Mouse (Mus musculus): ENCODE measurements at regions not wholly inside any gene's neighbourhood (a gene's known extent, or its start where the extent isn't known, plus 50 kb on each side); places are given as distances from the start of the nearest gene placed in this dataset.
A peak's percentile ranks its signal among the peaks of the same experiment; 100 is the strongest.

DNA sequence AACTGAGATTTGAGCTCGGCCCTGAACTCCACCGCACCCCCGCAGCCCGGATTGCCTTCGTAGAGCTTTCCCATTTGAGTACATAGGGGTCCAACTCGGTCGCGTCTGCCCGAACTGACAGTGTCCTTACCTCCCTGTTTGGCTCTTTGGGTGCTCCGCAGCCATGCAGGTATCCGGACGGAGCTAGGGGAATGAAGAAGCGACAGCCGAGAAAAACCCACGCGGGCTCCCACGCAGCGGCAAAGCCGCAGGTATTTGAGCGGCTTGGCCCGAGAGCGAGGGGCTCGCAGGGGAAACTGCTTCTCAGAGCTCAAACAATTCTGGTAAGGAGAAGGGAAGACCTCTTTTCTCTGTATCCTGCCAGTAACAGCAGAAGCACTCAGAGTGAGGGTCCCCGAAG is 82.5 kb downstream of the Kcnrg start:
- WGBS, result 4% methylated on average over 24 of the region's 24 CpGs
- Histone ChIP-seq H3K27ac (ENCODE audit: low read depth, low read length) (no peak overlapping the region), H3K4me1 (ENCODE audit: control insufficient read depth, insufficient read depth, low read length) (peaks cover 11% of the 10 kb centered on the region; the same call in 1 of the 2 replicates), H3K4me3 (ENCODE audit: low read depth, low read length) (peak overlapping the region; percentile 3; the same call in 1 of the 2 replicates), H3K4me2 (ENCODE audit: low read depth) (peak overlapping the region; percentile 27), H3K9me3 (ENCODE audit: control insufficient read depth, low read length) (no peaks in the 10 kb centered on the region), H3K36me3 (ENCODE audit: control insufficient read depth, insufficient read depth, low read length) (no peaks in the 10 kb centered on the region), H3K27me3 (ENCODE audit: control insufficient read depth, insufficient read depth, low read length) (peaks cover 53% of the 10 kb centered on the region), H3K9ac (ENCODE audit: low read length) (no peak overlapping the region)
- ATAC-seq (ENCODE audit: insufficient read depth, low FRiP score, low TSS enrichment) (no peak), DNase-seq (ENCODE audit: low spot score) (peak; percentile 21)

DNA sequence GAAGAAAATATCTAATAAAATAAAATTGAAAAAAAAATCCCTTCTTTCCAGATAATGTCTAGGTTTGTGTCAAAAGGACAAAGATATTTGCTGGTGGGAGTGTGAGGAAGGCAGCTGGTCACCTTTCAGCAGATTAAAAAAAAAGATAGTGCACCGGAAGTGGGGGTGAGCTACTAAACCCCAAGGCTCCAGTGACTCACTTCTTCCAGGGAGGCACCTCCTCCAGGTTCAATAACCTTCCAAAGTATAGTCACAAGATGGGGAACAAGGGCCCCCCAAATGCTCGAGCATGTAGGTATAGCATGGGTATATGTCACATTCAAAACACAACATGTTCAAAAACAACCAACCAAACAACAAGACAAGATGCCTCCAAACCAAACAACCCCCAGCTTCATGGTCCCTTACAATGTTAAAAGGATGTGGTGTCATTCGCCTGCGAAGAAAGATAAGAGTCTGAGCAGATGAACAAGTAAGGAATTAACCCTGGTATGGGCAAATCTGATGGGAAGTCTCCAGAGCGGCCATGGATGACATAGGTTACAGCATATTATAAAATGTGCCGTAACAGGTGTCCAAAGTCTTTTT is 84.6 kb downstream of the Kcnrg start:
- Histone ChIP-seq H3K4me2 (ENCODE audit: low read depth) (no peak overlapping the region), H3K9ac (ENCODE audit: low read length) (no peak overlapping the region), H3K27me3 (ENCODE audit: control insufficient read depth, insufficient read depth, low read length) (peaks cover 37% of the 10 kb centered on the region), H3K4me1 (ENCODE audit: control insufficient read depth, insufficient read depth, low read length) (peaks cover 8% of the 10 kb centered on the region; the same call in 1 of the 2 replicates), H3K27ac (ENCODE audit: low read depth, low read length) (no peak overlapping the region), H3K4me3 (ENCODE audit: low read depth, low read length) (no peak overlapping the region), H3K9me3 (ENCODE audit: control insufficient read depth, low read length) (no peaks in the 10 kb centered on the region), H3K36me3 (ENCODE audit: control insufficient read depth, insufficient read depth, low read length) (no peaks in the 10 kb centered on the region)
- ATAC-seq (ENCODE audit: insufficient read depth, low FRiP score, low TSS enrichment) (no peak), DNase-seq (ENCODE audit: low spot score) (no peak)
- WGBS, result 88% methylated on average over 6 of the region's 6 CpGs

DNA sequence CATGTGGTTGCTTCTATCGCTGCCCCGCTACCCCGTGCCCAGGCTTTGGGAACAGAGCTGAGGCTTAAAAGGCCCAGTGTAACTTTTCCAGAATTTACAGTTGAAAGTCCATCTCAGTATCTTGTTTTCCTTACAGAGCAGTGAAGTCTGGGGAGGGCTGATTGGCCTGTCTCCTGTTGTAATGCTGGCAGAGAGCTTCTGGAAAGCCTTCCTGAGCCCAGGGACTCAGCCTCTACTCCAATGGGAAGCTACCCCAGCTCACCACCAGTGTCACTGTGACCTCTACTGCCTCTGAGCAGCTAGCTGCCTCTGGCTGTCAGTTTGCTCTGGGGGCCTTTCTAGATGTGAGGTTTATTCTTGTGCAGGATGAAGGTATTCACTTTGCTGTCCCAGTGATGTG is 87.5 kb downstream of the Kcnrg start:
- Histone ChIP-seq H3K4me3 (ENCODE audit: low read depth, low read length) (no peak overlapping the region), H3K9ac (ENCODE audit: low read length) (no peak overlapping the region), H3K36me3 (ENCODE audit: control insufficient read depth, insufficient read depth, low read length) (no peaks in the 10 kb centered on the region), H3K9me3 (ENCODE audit: control insufficient read depth, low read length) (no peaks in the 10 kb centered on the region), H3K4me1 (ENCODE audit: control insufficient read depth, insufficient read depth, low read length) (0 out of 2 replicates have a peak, but pooled peaks cover 2% of the 10 kb centered on the region), H3K4me2 (ENCODE audit: low read depth) (no peak overlapping the region), H3K27ac (ENCODE audit: low read depth, low read length) (no peak overlapping the region), H3K27me3 (ENCODE audit: control insufficient read depth, insufficient read depth, low read length) (peaks cover 14% of the 10 kb centered on the region)
- WGBS, result 90% methylated on average over 3 of the region's 3 CpGs
- DNase-seq (ENCODE audit: low spot score) (no peak), ATAC-seq (ENCODE audit: insufficient read depth, low FRiP score, low TSS enrichment) (no peak)

DNA sequence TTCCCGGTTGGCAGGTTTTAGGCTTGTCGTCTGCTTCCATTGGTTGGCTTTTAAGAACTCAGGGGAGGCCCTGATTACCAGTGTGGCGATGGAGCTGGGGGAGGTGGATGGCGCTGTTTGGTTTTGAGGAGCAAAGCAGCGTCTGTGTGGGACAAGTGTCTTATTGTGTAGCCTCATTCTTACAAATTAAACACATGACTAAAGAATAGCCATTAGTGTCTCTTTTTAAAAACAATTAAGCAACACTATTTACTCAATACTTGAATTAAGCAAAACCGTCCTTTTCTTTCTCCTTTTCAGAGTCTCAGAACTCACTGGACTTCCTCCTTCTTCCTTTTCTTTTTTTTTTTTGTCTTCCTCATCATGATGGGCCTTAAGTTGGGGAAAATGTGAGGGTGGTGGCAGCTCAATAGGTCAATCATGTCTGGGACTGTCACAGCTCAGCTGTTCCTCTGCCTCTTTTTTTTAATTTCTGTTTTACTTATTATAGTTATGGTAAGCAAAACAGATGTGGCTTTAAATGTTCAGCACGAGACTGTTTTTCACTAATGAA is 89.1 kb downstream of the Kcnrg start:
- Histone ChIP-seq H3K9ac (ENCODE audit: low read length) (no peak overlapping the region), H3K27ac (ENCODE audit: low read depth, low read length) (no peak overlapping the region), H3K27me3 (ENCODE audit: control insufficient read depth, insufficient read depth, low read length) (no peaks in the 10 kb centered on the region), H3K4me1 (ENCODE audit: control insufficient read depth, insufficient read depth, low read length) (0 out of 2 replicates have a peak, but pooled peaks cover 2% of the 10 kb centered on the region), H3K36me3 (ENCODE audit: control insufficient read depth, insufficient read depth, low read length) (no peaks in the 10 kb centered on the region), H3K4me3 (ENCODE audit: low read depth, low read length) (no peak overlapping the region), H3K9me3 (ENCODE audit: control insufficient read depth, low read length) (no peaks in the 10 kb centered on the region), H3K4me2 (ENCODE audit: low read depth) (no peak overlapping the region)
- 47% methylated on average over 7 of the region's 7 CpGs for WGBS
- no peak for ATAC-seq (ENCODE audit: insufficient read depth, low FRiP score, low TSS enrichment)
- DNase-seq (ENCODE audit: low spot score), result no peak

DNA sequence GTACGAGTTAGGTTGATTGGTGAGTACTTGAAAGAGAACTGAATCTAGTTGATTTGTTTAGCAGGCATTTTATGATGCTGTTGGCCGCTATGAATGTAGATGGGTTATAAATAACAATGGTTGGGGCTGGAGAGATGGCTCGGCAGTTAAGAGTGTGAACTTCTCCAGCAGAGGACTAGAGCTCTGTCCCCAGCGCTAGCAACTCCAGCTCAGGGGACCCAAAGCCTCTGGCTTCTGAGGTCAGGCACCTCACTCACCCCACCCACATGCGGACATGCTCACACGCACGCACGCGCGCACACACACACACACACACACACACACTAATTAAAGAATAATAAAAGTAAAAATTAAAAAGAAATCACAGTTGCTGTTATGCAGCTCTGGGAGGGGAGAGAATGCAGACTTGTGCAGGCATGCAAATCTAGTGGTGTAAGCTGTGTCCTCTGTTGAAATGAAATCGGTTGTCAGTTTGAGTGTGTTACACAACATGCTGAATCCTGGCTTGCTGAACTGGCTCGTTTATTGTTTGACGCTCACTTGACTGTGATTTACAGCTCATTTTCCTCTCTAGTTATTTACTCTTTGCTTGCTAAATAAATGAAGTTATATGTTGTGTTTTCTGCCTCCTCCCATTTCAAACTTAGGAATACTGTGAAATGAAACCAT is 89.8 kb downstream of the Kcnrg start:
- DNase-seq (ENCODE audit: low spot score), result no peak
- no peak overlapping the region for H3K27ac ChIP-seq (ENCODE audit: low read depth, low read length)
- no peaks in the 10 kb centered on the region for H3K36me3 ChIP-seq (ENCODE audit: control insufficient read depth, insufficient read depth, low read length)
- no peaks in the 10 kb centered on the region for H3K27me3 ChIP-seq (ENCODE audit: control insufficient read depth, insufficient read depth, low read length)
- ATAC-seq (ENCODE audit: insufficient read depth, low FRiP score, low TSS enrichment), result no peak
- WGBS, result 57% methylated on average over 13 of the region's 13 CpGs
- H3K4me1 ChIP-seq (ENCODE audit: control insufficient read depth, insufficient read depth, low read length), result 0 out of 2 replicates have a peak, but pooled peaks cover 2% of the 10 kb centered on the region
- no peak overlapping the region for H3K4me2 ChIP-seq (ENCODE audit: low read depth)
- no peaks in the 10 kb centered on the region for H3K9me3 ChIP-seq (ENCODE audit: control insufficient read depth, low read length)
- H3K4me3 ChIP-seq (ENCODE audit: low read depth, low read length), result no peak overlapping the region
- H3K9ac ChIP-seq (ENCODE audit: low read length), result no peak overlapping the region

DNA sequence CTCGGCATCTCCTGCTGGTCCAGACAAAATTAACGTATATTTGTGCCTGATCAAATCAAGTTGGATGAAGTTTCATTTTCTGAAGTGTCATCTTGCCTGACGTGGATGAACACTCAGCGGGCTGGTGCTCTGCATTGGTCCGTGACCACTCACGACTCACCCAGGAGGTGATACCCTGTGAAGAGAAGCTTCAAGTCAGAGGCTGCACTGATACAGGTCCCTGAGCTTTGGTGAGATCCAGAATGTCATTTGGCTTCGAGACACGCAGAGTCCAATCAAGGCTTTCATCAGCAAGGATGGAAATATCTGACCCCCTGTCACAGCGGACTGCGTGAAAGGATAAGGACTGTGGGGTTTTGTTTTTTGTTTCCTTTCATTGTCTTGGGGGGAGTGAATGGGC is 90.4 kb downstream of the Kcnrg start:
- Histone ChIP-seq H3K4me1 (ENCODE audit: control insufficient read depth, insufficient read depth, low read length) (0 out of 2 replicates have a peak, but pooled peaks cover 2% of the 10 kb centered on the region), H3K9ac (ENCODE audit: low read length) (no peak overlapping the region), H3K4me2 (ENCODE audit: low read depth) (no peak overlapping the region), H3K27ac (ENCODE audit: low read depth, low read length) (no peak overlapping the region), H3K27me3 (ENCODE audit: control insufficient read depth, insufficient read depth, low read length) (no peaks in the 10 kb centered on the region), H3K4me3 (ENCODE audit: low read depth, low read length) (no peak overlapping the region), H3K9me3 (ENCODE audit: control insufficient read depth, low read length) (no peaks in the 10 kb centered on the region), H3K36me3 (ENCODE audit: control insufficient read depth, insufficient read depth, low read length) (no peaks in the 10 kb centered on the region)
- 85% methylated on average over 10 of the region's 10 CpGs for WGBS
- DNase-seq (ENCODE audit: low spot score), result no peak
- no peak for ATAC-seq (ENCODE audit: insufficient read depth, low FRiP score, low TSS enrichment)

DNA sequence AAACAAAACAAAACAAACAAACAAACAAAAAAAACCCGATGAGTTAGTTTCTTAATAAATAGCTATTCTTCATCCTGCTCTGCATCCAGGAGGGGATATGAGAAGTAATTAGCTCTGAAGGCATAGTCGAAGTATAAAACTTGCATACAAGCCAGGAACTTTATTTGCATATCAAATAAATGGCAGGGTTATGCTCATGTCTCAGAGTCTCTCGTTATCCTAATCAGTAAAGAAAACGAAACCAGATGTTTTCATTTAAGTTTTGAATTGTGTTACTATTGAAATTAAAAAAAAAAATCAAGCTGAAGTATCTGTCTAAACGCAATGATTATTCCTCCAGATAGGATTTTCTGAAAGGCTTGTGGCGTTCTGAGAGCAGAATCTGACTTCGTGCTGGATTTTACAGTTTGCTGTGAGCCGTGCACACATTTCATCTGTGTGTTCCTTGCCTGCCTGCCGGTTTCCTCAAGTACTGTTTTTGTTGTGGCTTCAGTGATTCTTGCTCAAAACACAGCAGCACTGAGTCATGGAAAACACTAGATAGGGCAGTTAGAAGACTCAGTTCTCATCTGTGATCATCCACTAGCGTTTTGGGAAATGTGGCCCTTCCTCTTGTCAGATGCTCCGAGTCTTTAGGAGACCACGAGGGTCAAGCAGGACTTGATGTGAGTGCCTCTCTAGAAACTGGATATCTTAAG is 91.2 kb downstream of the Kcnrg start:
- 74% methylated on average over 12 of the region's 12 CpGs for WGBS
- H3K9ac ChIP-seq (ENCODE audit: low read length), result no peak overlapping the region
- DNase-seq (ENCODE audit: low spot score), result no peak
- H3K36me3 ChIP-seq (ENCODE audit: control insufficient read depth, insufficient read depth, low read length), result no peaks in the 10 kb centered on the region
- no peak overlapping the region for H3K4me3 ChIP-seq (ENCODE audit: low read depth, low read length)
- H3K4me2 ChIP-seq (ENCODE audit: low read depth), result no peak overlapping the region
- H3K9me3 ChIP-seq (ENCODE audit: control insufficient read depth, low read length), result no peaks in the 10 kb centered on the region
- no peaks in the 10 kb centered on the region for H3K27me3 ChIP-seq (ENCODE audit: control insufficient read depth, insufficient read depth, low read length)
- 0 out of 2 replicates have a peak, but pooled peaks cover 2% of the 10 kb centered on the region for H3K4me1 ChIP-seq (ENCODE audit: control insufficient read depth, insufficient read depth, low read length)
- H3K27ac ChIP-seq (ENCODE audit: low read depth, low read length), result no peak overlapping the region
- no peak for ATAC-seq (ENCODE audit: insufficient read depth, low FRiP score, low TSS enrichment)

DNA sequence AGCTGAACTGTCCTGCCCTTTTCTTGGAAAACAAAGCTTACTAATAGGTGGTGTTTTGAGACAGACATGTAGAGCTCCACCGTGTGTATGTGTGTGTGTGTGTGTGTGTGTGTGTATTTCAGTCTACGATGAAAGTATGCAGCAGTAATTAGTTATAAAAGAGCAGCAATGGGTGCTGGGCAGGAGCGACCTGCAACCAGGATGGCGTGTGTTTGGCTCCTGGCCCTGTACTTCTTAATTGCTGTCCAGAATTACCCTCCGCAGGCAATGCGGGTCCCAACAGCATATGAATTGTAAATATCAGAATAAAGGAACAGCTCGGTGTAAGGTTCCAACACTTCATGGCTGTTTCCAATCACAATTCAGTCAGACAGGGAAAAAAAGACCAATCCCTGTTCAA is 92.4 kb downstream of the Kcnrg start:
- Histone ChIP-seq H3K4me3 (ENCODE audit: low read depth, low read length) (no peak overlapping the region), H3K9ac (ENCODE audit: low read length) (no peak overlapping the region), H3K9me3 (ENCODE audit: control insufficient read depth, low read length) (no peaks in the 10 kb centered on the region), H3K27me3 (ENCODE audit: control insufficient read depth, insufficient read depth, low read length) (no peaks in the 10 kb centered on the region), H3K4me1 (ENCODE audit: control insufficient read depth, insufficient read depth, low read length) (0 out of 2 replicates have a peak, but pooled peaks cover 2% of the 10 kb centered on the region), H3K4me2 (ENCODE audit: low read depth) (no peak overlapping the region), H3K27ac (ENCODE audit: low read depth, low read length) (no peak overlapping the region), H3K36me3 (ENCODE audit: control insufficient read depth, insufficient read depth, low read length) (no peaks in the 10 kb centered on the region)
- no peak for ATAC-seq (ENCODE audit: insufficient read depth, low FRiP score, low TSS enrichment)
- no peak for DNase-seq (ENCODE audit: low spot score)
- 85% methylated on average over 7 of the region's 7 CpGs for WGBS
